Mouse (Mus musculus) 3T3-L1 (cell line): Measurements from ENCODE around the gene Gm47841.

Experiments
- DNase-seq: peaks from one replicate; pipeline ENCODE4 v3.0.0-alpha.2; 2015; ENCODE audit warnings: low read depth, low spot score

Gm47841 gene

GRCm38 (mm10) chr15:101046039-101046526 lies 1.1 kb downstream of the Gm47841 start:
- no peak for DNase-seq

DNA sequence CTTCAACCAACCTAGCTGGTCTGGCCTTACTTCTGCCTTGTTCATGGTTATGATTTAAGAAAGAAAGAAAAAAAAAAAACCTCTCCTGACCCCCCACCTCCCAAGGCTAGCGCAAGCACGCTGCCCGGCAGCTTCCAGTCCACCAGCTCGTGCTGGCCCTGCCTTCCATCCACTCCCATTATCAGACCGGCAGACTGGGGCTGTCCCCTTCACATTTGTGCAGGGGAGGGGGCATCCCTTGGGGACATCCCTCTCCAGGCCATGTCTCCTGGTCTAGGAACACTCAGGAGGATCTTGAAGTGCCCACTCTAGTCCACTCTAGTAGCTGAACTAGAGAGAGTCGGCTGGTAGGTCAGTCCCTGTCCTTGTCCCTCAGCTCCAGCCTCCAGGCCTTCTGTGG lies 2.7 kb downstream of the Gm47841 start:
- DNase-seq = no peak

GRCm38 (mm10) chr15:101042613-101043012 lies 4.6 kb downstream of the Gm47841 start:
- DNase-seq = peak; percentile 66

DNA sequence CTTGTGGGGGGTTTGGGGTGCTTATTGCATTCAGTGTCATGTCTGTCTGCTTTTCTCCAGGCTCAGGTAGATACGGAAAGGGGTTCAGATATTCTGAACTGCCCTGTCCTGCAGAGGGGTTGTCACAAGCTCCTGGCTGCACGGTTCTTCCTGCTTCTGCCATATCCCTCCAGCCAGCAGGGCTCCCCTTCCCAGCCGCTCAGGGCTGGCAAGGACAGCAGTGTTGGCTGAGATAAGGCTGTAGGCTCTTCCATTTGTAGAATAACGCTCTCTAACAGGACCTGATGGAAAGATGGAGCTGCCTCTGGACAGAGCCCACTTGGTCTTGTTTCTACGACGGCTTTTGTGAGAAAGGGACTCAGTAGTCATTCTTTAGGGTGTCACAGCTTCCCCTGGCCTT lies 5.2 kb downstream of the Gm47841 start:
- no peak for DNase-seq

DNA sequence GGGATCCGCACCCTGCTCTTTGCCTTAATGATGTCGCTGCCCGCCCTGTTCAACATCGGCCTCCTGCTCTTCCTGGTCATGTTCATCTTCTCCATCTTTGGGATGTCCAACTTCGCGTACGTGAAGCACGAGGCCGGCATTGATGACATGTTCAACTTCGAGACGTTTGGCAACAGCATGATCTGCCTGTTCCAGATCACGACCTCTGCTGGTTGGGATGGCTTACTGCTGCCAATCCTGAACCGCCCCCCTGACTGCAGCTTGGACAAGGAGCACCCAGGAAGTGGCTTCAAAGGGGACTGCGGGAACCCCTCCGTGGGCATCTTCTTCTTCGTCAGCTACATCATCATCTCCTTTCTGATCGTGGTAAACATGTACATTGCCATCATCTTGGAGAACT lies 7.5 kb downstream of the Gm47841 start:
- DNase-seq = no peak

DNA sequence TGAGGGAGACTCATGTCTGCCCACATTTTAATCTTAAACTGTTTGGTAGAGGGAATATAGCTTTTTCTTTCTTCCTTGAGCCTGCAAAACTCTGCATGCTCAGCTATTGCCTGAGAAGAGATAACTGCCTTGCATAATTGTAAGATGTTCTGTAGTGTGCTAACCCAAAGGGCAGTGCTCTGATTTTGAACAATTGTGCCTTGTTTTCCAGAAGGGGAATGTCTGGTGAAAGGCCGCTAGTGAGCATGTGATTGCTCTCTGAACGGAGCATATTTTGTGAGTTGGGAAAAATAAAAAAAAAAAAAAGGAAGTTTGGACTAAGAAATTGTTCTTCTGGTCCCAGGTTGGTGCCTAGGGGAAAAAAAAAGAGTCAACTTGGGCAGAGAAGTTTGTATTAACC lies 18.2 kb downstream of the Gm47841 start:
- no peak for DNase-seq

DNA sequence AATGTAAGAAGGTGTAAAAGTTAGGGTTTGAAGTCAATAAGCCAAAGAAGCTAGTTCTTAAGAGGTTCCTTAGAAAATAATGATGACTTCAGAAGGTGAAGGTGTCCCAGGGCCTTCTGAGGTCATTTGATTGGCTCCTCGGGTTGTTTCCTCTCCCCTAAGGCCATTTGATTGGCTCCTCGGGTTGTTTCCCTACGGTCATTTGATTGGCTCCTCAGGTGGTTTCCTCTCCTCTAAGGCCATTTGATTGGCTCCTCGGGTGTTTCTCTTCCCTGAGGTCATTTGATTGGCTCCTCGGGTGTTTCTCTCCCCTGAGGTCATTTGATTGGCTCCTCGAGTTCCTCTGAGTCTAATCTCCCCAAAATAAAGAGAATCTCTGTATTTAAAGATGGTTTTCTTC lies 35.8 kb downstream of the Gm47841 start:
- peak; percentile 3 for DNase-seq

- no peak for DNase-seq
These were observed 38.7 kb downstream of the Gm47841 start for GRCm38 (mm10) chr15:101008386-101009010.

DNA sequence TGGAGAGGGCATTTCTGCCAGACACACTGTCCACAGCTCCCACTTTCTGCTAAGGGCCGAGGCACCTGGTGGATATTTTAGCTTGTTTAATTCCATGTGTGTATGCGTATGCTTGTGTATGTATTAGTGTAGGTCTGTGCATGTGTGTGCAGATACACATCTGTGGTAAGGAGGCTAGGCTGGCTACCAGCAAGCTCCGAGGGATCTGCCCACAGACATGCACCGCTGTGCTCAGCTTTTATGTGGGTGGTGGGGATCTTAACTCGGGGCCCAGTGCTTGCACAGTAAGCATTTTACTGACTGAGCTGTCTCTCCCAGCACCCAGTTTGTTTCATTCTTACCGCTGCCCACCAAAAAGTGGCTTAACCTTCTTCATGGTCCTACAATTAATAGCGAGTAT lies 40.0 kb downstream of the Gm47841 start:
- DNase-seq = no peak

GRCm38 (mm10) chr15:101006251-101007040 lies 40.8 kb downstream of the Gm47841 start:
- DNase-seq = no peak

DNA sequence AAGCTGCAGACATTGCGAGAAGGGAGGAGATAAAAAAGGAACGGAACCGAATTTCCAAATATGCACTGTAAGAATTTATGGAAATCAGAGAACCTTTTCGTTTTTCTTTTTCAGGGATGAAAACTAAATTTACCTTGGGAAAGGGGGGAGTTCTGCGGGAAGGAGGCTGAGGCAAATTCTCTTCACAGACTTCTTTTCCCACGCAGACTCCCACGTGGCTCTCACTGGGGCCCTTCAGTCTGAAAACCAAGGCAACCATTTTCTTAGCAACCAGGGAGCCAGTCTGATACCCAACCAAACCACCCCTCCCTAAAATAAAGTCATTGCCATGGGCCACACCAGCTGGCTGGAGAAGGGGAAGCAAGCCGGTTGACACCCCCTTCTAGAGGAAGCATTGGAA lies 41.5 kb downstream of the Gm47841 start:
- DNase-seq = no peak

- DNase-seq = no peak
These were observed 42.7 kb downstream of the Gm47841 start for GRCm38 (mm10) chr15:101004538-101004937.

DNA sequence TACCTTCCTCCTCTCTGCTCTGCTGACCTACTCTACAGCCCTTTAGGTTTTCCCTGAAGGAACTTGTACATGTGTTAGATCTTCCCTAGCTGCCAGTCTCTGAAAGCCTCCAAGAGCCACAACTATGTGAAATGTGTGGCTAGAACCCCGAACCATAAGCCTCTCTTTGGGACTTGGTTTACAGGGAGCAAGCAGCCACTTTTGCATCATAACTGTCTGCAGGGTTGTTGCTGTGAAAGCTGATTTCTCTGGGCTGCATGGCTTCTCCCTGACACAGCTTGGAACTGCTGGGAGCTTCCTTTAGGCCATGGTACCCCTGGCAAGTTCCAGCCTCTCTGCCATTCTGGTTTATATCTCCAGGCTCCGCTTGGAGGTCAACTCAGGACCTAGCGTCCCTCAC lies 44.7 kb downstream of the Gm47841 start:
- DNase-seq = no peak

GRCm38 (mm10) chr15:101001685-101002084 lies 45.5 kb downstream of the Gm47841 start:
- DNase-seq = peak; percentile 8

DNA sequence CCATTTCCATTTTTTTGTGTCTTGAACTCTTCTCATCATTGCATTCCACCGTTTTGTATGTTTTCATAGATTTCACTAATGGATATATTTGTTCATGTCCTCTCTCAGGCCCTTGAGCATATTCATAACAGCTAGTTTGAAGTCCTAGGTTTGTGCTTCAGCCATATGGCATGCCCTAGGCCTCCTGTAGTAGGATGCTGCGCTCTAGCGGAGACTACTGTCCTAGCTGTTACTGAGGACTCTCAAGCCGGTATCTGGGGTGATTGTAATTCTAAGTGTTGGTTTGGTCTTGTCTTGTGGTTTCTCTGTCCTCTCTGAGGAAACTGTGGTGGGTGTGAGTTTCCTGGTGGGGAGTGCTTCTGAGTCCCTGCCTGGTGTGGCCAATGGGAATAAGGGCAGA lies 50.1 kb downstream of the Gm47841 start:
- peak; percentile 34 for DNase-seq
